Mouse (Mus musculus): Measurements from ENCODE around the gene Foxp1. TPM values are rescaled to one million over a fixed set of nuclear protein-coding genes. Genes with fewer than 3 reads are reported as not detected.

Foxp1 gene
- total RNA-seq, 2 experiments from 2014 or later = 69.8 to 75.1 TPM

DNA sequence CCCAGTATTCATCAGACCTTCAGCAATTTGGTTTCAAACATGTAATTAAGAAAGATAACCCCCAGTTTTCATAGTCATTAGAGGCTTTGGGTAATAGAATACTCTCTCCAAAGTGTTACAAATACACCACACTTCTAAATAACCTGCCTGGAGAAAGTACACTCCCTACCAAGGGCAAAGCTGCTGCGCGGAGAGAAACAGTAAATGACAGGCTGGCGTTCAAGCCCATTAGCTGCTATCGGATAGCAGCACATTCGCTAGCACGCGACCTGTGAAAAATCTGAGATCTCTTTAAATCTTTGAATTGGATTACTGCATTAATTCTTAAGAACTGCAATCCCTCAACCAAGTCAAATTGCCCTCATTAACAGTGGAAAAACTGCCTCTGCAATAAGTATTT lies 418.1 kb downstream of the Foxp1 start:
- DNase-seq (ENCODE audit: low spot score in 2 of 2) = no peak

DNA sequence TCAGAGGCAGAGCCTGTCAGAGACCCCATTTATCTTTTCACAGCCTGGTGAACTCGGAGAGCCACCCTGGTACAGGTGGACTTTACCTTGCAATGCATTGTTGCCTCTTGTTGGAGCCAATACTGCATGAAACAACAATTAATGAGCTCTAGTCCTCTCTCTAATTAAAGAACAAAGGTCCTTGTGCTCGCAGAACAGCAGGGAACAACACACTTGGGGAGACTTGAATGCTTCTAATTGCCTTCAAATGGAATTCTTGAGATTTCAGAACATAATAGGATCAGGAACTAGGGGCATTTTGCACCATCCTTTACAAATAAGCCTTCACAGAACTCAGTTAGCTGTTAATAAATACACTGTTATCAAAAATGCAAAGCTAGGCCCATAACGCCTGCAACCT lies 418.6 kb downstream of the Foxp1 start:
- DNase-seq (ENCODE audit: low spot score in 2 of 2) = no peak

DNA sequence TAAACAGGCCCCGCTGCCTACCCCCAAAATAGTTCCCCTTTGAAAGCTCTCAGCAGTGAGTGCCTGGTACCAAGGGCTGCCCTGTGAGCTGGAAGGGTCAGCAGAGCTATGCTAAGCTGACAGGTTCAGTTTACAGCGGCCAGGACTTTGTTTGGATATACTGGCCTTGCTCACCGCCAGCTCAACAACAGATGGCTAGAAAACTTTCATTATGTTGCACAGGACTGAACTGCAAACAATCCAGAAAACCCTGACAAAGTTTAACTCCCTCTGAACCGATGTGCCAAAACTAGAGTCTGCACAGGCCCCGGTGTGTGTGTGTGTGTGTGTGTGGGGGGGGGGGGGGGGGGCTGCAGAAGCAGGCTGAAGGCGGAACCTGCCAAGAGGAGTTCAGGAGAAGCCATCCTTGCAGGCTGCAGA lies 421.0 kb downstream of the Foxp1 start:
- DNase-seq (ENCODE audit: low spot score in 2 of 2) = no peak

DNA sequence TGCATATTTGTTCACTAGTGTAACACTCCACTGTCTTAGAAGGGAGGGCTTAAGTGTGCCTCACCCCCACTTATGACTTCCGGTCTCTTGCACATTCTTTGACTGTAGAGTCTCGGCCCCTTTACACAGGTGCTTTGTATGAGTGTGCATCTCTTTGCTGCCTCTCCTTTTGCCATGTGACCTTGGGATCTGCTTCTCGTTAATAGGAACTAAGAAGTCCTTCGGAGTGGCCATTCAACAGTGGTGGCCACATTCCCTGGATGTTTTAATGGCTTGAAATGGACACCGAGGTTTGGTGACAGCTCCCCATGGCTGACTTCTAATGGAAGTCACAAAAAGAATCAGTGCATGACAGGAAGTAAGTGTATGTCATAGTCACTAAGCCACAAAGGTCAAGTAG lies 422.2 kb downstream of the Foxp1 start:
- no peak for DNase-seq (ENCODE audit: low spot score in 2 of 2)

DNA sequence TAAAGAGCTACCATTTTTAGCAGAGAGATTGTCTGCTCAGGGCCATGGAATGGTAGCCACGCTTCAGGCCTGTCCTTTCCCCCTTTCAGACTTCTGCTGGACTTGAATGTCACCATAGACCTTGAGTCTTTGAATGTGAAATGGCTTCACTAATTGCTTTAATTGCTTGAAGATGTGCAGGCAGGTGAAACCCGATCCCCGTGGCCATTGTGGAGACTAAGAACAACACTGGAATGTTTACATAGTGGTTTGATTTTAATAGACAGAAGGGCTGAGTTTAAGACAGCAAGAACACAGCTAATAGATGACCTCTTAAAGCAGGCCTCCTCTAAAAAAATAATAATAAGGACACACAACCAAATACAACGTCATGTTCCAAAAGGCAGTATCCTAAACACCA lies 422.7 kb downstream of the Foxp1 start:
- DNase-seq (ENCODE audit: low spot score in 2 of 2) = no peak

DNA sequence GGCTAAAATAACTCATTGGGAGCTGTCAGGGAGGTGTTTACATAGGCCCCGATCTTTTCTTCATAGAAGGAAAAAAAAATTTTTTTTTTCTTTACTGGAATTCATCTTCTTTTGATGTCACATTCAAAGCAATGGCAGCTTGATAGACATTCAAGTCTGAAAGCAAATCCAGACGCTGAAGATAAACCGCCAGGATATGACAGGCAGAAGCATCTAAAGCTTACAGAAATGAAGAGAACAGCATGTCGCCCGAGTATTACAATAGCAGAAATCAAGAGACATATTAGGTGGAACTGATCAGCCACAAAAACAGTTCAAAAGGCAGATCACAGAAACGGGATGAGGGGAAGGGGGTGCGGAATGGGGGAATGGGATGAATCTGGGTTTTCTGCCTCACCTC lies 425.3 kb downstream of the Foxp1 start:
- no peak for DNase-seq (ENCODE audit: low spot score in 2 of 2)

DNA sequence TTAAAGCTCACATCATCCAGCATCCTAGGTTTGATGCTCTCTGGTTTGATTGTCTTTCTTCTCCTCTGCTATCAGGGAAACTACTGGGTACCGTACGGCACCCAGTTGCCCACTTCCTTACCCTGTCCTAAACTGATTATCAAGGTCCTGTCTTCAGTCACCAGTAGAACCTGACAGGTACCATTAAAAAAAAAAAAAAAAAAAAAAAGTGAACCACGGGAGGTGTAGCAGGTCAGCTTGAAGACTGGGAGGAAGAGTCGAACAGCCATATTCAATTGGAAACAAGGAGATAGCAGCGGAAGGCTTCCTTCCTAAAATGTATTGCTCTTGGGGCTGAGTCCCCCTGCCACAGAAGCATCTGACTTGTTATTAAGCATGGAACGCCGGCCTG lies 425.8 kb downstream of the Foxp1 start:
- no peak for DNase-seq (ENCODE audit: low spot score in 2 of 2)

DNA sequence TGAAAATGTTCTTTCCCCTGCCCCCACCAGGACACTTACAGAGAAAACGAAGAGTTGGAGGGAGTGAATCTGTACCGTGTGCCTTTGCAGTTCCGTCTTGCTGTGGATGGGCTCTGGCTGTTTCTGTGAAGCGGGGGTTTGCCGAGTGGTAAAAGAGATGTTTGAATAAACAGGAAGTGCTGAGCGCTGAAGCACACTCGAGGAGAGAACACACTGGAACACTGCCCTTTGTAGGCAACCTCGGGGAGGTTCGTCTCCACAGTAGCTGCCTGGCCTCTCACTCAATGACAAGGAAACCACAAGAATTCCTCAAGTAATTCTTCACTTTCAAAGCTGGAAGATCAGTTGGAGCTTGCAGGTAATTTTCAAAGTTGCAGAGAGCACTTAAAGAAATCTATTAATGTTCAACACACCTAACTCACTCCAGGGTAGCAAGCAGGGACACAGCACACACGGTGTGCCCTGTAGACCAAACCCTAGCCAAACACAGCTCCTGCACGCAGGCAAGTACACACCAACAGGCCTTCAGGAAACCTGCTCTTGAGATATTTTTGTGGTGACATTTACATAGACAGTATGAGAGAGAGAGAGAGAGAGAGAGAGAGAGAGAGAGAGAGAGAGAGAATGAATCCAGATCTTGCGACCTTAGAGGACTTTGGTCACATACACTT lies 426.3 kb downstream of the Foxp1 start:
- DNase-seq (ENCODE audit: low spot score in 2 of 2) = no peak

DNA sequence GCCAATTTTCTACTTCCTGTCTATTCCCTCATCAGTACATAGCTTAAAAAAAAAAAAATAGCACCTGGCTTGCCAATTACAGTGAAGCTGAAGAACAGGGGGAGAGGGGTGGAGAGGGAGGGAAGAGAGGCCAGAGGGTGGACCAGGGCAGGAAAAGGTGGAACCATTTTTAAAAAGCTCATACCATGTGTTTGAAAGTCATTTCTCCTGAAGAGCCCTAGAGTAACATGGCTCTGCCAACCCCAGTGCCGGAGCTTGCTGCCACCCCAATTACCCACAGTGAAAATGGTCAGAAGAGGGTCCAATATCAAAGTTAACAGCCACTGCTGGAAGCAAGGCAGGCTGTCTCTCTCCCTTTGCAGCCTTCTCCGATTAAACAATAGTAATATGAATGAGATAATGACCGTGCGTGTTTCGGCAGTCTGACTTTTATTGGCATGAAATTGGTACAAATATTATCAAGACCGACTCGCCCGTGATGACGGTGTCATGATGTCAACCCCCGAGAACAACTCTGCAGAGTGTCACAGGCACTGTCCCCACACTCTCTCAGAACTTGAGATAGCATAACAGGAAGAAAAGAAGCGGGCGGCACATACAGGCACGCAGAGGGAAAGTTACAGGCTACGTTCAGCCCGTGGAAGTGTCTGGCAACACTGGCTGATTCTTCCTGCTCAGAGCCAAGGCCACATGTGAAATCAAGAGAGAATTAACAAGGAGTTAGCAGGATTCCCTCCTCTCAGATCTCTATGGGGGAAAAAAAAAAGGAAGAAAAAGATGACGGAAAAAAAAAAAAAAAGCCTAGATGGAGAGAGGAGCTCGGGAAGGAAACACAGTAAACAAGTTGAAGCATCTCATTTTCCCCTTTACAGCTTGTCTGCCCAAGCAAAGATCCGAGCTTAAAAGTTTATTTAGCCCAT lies 427.1 kb downstream of the Foxp1 start:
- DNase-seq (ENCODE audit: low spot score in 2 of 2) = no peak

DNA sequence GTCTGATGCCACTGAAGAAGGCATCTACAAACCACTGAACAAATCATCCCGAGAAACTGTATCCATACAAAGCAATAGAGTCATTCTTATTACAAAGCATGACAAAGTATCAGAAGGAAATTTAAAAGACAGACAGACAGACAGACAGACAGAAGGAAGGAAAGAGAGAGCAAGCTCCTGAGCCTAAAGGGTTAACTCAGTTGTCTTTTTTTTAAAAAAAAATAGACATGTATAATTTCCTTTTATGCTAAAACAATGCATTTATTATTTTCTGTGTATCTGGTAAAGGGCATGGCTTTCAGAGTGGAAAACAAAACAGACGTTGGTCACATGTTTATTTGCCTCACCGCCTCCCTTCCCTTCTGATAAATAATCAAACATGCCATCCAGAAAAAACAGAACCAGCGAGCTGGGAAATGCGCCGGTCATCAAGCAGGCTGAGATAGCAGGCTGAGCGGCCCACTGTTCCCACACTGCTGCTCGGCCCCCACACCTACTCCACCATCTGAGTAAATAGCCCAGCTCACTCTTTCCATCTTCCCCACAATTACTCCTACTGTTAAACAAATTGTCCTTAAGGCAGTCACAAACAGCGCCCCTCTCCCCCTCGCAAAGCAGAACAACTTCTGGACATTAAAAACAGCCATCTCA lies 428.1 kb downstream of the Foxp1 start:
- no peak for DNase-seq (ENCODE audit: low spot score in 2 of 2)

DNA sequence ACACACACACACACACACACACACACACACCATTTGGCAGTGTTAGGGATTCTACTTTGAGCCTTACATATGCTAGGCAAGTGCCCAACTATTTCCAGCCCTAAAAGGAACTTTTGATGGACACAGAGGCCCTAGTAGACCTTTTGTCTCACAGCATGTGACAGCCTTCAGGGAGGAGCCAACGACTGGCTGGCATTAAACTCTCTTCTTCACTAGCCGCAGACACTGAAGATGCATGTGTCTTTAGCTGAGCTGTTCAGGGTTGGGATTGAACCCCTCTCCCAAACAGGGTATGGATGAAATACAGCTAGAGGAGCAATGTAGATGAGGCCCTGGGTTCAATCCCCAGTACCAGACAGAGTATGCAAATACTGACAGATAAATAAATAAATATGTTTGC lies 428.7 kb downstream of the Foxp1 start:
- no peak for DNase-seq (ENCODE audit: low spot score in 2 of 2)

DNA sequence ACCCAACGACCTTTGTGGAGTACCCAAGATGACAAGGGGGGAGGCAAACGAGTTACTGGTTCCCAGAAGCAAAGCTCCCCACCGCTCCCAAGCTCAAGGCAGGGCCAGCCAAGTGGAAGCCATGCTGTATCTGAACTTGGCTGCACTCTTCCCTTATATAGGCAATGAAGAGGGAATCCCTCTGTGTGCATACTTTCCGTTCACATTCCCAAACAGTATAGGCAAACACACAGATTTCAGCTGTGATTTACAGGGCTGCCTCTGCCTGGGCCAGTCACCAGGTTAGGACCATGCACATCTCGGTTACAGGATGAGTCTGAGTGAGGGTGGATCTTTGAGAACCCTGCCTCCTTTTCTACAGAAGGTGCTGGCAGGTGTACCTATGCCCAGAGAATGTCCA lies 429.3 kb downstream of the Foxp1 start:
- no peak for DNase-seq (ENCODE audit: low spot score in 2 of 2)

DNA sequence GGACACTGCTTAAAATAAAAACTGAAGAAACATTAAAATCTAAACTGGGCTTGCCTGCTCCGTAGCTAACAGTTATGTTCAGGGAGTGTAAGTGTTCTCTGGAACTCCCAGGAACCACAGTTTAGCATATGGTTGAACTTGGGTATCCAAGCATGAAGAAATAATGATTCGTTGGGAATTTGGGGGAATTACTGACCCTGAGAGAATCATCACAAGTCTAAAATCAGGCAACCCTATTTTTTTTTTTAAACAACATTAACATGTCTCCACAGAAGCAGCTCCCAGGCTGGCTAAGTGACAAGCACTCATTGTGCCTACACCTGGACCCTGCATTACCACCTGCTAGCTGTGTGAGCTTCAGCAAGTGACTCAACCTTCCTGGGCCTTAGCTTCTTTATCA lies 430.7 kb downstream of the Foxp1 start:
- DNase-seq (ENCODE audit: low spot score in 2 of 2) = no peak

DNA sequence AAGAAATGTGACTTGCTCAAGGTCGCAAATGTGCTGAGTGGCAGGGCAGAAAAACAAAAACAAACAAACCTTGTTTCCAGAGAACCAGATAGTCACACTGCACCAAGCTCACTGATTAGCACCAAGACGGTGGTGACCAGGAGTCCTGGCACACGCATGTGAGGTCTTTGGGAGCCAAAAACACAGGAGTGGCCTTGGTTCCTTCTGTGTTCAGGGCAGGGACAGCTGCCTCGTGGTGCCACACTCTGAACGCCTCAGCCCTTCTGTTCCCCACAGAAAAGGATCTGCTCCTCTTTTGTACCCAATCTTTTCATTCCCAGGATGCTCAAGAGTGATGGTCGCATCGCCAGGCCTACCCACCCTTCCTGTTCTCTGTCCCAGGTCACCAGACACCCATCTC lies 434.9 kb downstream of the Foxp1 start:
- DNase-seq (ENCODE audit: low spot score in 2 of 2) = no peak

DNA sequence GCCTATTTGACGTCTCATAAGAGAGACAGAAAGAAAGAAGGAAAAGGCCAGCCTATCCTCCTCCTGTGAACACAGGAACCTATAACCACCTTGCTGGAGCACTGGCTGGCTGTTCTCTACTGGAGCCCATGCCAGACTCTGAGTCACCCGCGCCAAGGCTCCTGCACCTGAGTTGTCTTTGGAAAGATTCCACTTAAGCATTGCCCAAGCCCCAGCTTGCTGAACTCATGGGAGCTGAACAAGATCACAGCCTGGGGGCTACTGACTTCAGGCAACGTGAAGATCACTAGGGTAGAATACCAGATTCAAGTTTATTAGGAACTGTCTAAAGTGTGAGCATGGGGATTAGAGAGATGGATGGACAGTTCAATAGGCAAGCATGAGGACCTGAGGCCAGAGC lies 437.6 kb downstream of the Foxp1 start:
- DNase-seq (ENCODE audit: low spot score in 2 of 2) = no peak

DNA sequence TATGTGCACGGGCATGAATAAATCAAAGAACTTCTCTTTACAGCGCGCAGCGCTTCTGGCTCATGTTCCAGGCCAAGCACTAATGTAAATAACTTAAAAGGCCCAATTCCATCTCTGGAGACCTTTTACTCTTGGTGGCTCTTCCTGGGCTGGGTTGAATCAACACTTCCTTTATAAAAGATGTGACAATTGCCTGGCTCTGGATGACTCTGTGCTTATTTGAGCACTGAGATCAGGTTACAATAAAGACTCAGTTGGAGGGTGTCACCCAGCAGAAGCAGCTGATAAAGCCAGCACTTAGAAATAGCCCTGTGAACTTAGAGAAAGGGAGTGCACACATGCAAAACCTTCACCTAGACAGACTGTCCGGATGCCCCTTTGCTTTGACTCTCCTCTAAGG lies 441.3 kb downstream of the Foxp1 start:
- no peak for DNase-seq (ENCODE audit: low spot score in 2 of 2)

DNA sequence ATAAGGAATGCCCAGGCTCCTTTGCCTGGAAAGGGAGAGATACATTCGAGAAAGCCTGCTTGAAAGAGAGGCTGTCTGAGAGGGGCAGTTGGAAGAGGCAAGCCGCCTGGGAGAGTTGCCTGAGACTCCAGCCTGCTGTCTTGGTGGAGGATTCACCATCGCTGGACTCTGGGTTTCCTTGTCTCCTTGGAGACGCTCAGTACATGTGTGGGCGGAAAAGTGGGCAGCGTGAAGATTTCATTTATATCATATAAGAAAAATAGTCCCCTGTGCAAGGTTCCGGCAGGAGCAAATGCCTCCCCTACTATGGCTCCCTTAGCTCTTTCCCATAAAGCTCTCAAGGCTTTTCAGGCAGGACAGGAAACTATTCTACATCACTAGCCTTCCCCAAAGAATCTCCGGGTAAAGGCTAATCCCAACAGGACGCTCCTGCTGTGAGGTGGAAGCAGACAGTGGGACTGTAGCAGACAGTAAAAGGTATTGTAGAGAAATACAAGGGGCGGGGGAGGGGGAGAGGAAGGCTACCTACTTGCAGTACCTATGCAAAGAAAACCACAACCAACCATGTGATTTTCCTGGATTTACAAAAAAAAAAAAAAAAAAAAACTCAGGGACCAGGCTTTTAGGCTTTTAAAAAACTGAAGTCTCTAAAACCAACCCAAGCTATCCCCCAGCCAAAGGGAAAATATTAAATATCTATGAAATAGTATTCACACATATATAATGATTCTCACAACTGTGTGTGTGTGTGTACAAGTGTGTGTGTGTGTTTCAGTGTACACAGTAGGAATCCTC lies 443.3 kb downstream of the Foxp1 start:
- no peak for DNase-seq (ENCODE audit: low spot score in 2 of 2)

DNA sequence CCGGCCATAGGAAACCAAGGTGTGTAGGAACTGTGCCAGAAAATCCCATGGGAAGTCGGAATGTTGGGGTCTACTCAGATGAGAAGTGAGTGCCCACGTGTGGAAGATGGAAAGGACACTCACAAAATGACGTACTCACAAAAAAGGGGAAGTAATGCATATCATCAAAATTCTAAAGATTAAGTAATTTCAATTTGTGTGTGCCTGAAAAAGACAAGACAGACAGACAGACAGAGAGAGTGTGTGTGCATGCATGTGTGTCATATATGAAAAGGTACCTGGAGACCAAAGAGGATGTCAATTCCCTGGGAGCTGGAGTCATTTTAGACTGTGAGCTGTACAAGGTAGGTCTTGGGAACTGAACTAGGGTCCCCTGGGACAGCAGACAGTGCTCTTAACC lies 444.4 kb downstream of the Foxp1 start:
- no peak for DNase-seq (ENCODE audit: low spot score in 2 of 2)

DNA sequence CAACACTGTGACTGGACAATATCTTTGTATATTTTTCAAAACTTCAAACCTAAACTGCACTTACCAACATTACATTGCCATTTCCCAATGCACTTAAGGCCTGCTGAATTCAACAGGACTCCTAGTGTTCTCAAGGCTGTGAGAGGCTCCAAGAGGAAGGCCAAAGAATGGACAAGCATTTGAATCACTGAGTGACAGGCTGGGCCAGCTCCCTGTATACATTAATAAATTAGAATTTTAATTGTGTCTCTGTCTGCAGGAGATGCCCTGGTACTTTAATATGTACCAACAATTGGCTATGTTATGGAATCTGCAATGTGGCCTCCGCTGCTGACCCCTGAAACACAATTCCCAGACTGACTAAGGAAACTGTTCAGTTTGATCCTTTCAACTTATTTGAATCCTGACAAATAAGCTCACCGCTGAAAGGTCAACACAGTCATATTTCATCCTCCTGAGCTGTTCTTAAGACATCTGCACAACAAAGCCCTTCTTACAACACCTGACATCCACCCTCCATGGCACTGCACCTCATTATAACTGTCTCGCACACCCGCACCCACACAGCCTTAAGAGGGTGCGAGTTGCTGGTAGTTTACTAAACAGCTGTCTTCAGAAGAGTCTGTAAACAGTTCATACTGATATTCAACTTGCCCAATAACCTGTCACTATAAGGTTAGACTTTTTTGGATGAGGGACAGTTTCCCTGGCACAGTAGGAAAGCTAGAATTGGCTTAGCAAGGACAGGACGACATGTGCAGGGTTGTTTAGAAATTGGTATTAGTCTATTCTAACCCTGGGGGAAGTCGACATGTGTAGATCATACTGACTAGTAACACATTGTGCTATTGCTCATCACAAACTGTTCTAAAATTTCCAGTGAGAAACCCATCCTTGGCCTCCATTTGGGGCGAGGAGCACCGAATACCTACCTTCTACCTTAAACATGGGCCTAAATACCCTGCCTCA lies 448.9 kb downstream of the Foxp1 start:
- no peak for DNase-seq (ENCODE audit: low spot score in 2 of 2)

DNA sequence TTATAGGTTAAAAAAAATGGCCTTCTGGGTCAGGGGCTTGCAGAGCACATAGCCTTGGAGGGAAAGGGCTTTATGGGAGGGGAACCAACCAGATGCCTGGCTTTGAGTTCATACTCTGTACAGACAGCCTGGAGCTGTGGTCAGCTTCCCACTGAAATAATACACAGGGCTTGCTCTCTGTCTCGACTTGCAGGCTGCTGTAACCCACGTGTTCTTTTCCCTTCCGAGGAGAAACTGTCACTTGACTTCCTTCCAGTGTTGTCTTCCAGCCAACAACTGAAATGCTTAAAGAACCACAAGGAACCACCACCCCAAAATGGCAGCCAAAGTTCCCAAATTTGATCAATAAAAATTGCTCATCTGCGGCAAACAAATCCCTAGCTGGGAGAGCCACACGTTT lies 451.8 kb downstream of the Foxp1 start:
- no peak for DNase-seq (ENCODE audit: low spot score in 2 of 2)

All from adrenal gland, postnatal 4 days (tissue).